Mouse (Mus musculus): ENCODE measurements around the gene Cep68. TPM values are rescaled to one million over a fixed set of nuclear protein-coding genes. Genes with fewer than 3 reads are reported as not detected.

Gene Cep68
- polyA plus RNA-seq, 1 experiment from 2014 or later, result 34.1 TPM

- 91% methylated on average over 4 of the region's 4 CpGs for WGBS
- H3K4me2 ChIP-seq (replicated peaks), result no peak overlapping the region
Observed at GRCm38 (mm10) chr11:20193100-20193736, 56.0 kb downstream of the Cep68 start.

DNA sequence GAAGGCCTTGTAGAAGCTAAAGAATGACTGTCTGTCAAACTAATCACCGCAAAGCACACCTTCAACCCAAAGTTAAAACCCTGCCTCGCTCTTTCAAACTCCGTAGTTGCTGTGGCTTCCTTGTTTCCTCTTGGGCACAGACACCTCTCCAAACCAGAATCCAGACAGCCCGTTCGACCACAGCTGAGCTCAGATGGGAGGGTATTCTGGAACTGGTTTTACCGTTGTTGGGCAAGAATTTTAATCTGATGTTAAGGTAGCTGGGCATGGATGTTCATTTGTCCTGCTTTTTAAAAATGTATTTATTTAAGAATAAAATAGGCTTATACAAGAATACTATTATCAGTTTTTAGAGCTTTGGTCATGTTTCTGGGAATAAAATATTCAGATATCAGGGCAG is 62.0 kb downstream of the Cep68 start:
- no peak for ATAC-seq (ENCODE audit: low FRiP score, low read depth)
- no peak overlapping the region for H3K27ac ChIP-seq

More at GRCm38 (mm10) chr11:20193100-20193736, 56.0 kb downstream of the Cep68 start:
- Histone ChIP-seq H3K27me3 (replicated peaks) (no peaks in the 10 kb centered on the region), H3K9me3 (no peaks in the 10 kb centered on the region), H3K4me1 (no peaks in the 10 kb centered on the region), H3K4me3 (no peak overlapping the region), H3K9ac (no peak overlapping the region), H3K27ac (no peak overlapping the region), H3K36me3 (no peaks in the 10 kb centered on the region)
- ATAC-seq (ENCODE audit: low FRiP score, low read depth), result no peak

More for the DNA sequence above, 62.0 kb downstream of the Cep68 start:
- Histone ChIP-seq H3K4me2 (replicated peaks) (no peak overlapping the region), H3K4me1 (no peaks in the 10 kb centered on the region), H3K9me3 (no peaks in the 10 kb centered on the region), H3K27me3 (replicated peaks) (no peaks in the 10 kb centered on the region), H3K9ac (no peak overlapping the region), H3K4me3 (no peak overlapping the region), H3K36me3 (no peaks in the 10 kb centered on the region)
- 90% methylated on average over 6 of the region's 6 CpGs for WGBS

Other genes starting within 250 kb of the Cep68 start
- 142 and 145 TPM in 2 replicates for gene Actr2, start 136.5 kb downstream of the Cep68 start, polyA plus RNA-seq (2016; fragmentation: Nextera tagmentation; extraction: Ambion mirVana)
- gene Rab1a, start 48.0 kb downstream of the Cep68 start, polyA plus RNA-seq (2016; fragmentation: Nextera tagmentation; extraction: Ambion mirVana), result 289 and 293 TPM in 2 replicates
- gene Slc1a4, start 83.3 kb upstream of the Cep68 start, polyA plus RNA-seq (2016; fragmentation: Nextera tagmentation; extraction: Ambion mirVana), result 25.9 and 27.8 TPM in 2 replicates